Mouse (Mus musculus) limb, embryonic 11.5 days (tissue): ENCODE measurements around the gene Wfdc1. TPM values are rescaled to one million over a fixed set of nuclear protein-coding genes. Genes with fewer than 3 reads are reported as not detected.

ENCODE experiments used
- ATAC-seq: fragments of 200-750 bp; cut with Nextera tagmentation; 2 replicates; pipeline ENCODE4 v1.8.0; 2017; ENCODE audit warnings: low read depth; ENCODE audit not compliant: insufficient number of reproducible peaks, low FRiP score, low TSS enrichment
- DNase-seq: peaks from one replicate; pipeline ENCODE4 v3.0.0-alpha.2; 2015; ENCODE audit warnings: low spot score
- H3K27ac ChIP-seq: fragments of 300-500 bp; sonication (generic); replicated peaks from 2 replicates; pipeline ENCODE4 v1.5.1; 2014; ENCODE audit warnings: low read depth, mild to moderate bottlenecking, low read length
- H3K27me3 ChIP-seq: fragments of 300-500 bp; sonication (generic); 2 replicates; pipeline ENCODE4 v1.6.1; 2014; ENCODE audit warnings: mild to moderate bottlenecking, low read length, mixed read lengths; ENCODE audit not compliant: control insufficient read depth, insufficient read depth
- H3K36me3 ChIP-seq: fragments of 300-500 bp; sonication (generic); 2 replicates; pipeline ENCODE4 v1.6.1; 2014; ENCODE audit warnings: mild to moderate bottlenecking, low read length, moderate library complexity, mixed read lengths; ENCODE audit not compliant: control insufficient read depth, insufficient read depth
- H3K4me1 ChIP-seq: fragments of 300-500 bp; sonication (generic); 2 replicates; pipeline ENCODE4 v1.6.1; 2014; ENCODE audit warnings: low read length, mixed read lengths; ENCODE audit not compliant: control insufficient read depth, insufficient read depth
- H3K4me2 ChIP-seq: fragments of 300-500 bp; sonication (generic); 2 replicates; pipeline ENCODE4 v1.6.1; 2014; ENCODE audit warnings: low read depth, mild to moderate bottlenecking, moderate library complexity; ENCODE audit not compliant: severe bottlenecking
- H3K4me3 ChIP-seq: fragments of 300-500 bp; sonication (generic); 2 replicates; pipeline ENCODE4 v1.5.1; 2014; ENCODE audit warnings: low read depth, low read length
- H3K9ac ChIP-seq: fragments of 300-500 bp; sonication (generic); 2 replicates; pipeline ENCODE4 v1.6.1; 2014; ENCODE audit warnings: mild to moderate bottlenecking, low read length
- H3K9me3 ChIP-seq: fragments of 300-500 bp; sonication (generic); 2 replicates; pipeline ENCODE4 v1.6.1; 2016; ENCODE audit warnings: low read length; ENCODE audit not compliant: control insufficient read depth
- WGBS: fragments of 180-500 bp; shearing (Covaris S2); extraction: QIAGEN DNeasy Blood & Tissue Kit; methylation state at CpG from one replicate; pipeline ENCODE4 v1.1.7; 2014; 5-methylcytosine and 5-hydroxymethylcytosine counted together
- polyA plus RNA-seq: library from polyadenylated mRNA; unstranded; fragments of >200 nt; fragmentation: Nextera tagmentation; extraction: Ambion mirVana; gene quantifications from 2 replicates; pipeline ENCODE4 v1.2.1, GENCODE M21; 2014

Gene Wfdc1
- polyA plus RNA-seq, 1 experiment from 2014 or later = not detected

- 83% methylated on average over 8 of the region's 8 CpGs for WGBS
- H3K27me3 ChIP-seq = no peaks in the 10 kb centered on the region
- no peaks in the 10 kb centered on the region for H3K36me3 ChIP-seq
- no peak for DNase-seq
- no peak for ATAC-seq
- H3K9me3 ChIP-seq = no peaks in the 10 kb centered on the region
- no peak overlapping the region for H3K27ac ChIP-seq
- no peaks in the 10 kb centered on the region for H3K4me1 ChIP-seq
- no peak overlapping the region for H3K9ac ChIP-seq
- no peak overlapping the region for H3K4me2 ChIP-seq
- H3K4me3 ChIP-seq = no peak overlapping the region
These were observed 62.3 kb downstream of the Wfdc1 start for GRCm38 (mm10) chr8:119728351-119728895.

GRCm38 (mm10) chr8:119732072-119732471 is 65.9 kb downstream of the Wfdc1 start:
- Histone ChIP-seq H3K4me2 (no peak overlapping the region), H3K9me3 (no peaks in the 10 kb centered on the region), H3K27me3 (no peaks in the 10 kb centered on the region), H3K4me3 (no peak overlapping the region), H3K4me1 (no peaks in the 10 kb centered on the region), H3K9ac (no peak overlapping the region), H3K27ac (no peak overlapping the region), H3K36me3 (no peaks in the 10 kb centered on the region)
- ATAC-seq (no peak), DNase-seq (no peak)
- 89% methylated on average over 13 of the region's 13 CpGs for WGBS

- Histone ChIP-seq H3K27ac (no peak overlapping the region), H3K4me2 (no peak overlapping the region), H3K9ac (no peak overlapping the region), H3K4me3 (no peak overlapping the region), H3K36me3 (no peaks in the 10 kb centered on the region), H3K27me3 (no peaks in the 10 kb centered on the region), H3K4me1 (0 out of 2 replicates have a peak, but pooled peaks cover 2% of the 10 kb centered on the region), H3K9me3 (no peaks in the 10 kb centered on the region)
- 90% methylated on average over 10 of the region's 10 CpGs for WGBS
- ATAC-seq (no peak), DNase-seq (no peak)
These were observed 70.3 kb downstream of the Wfdc1 start for GRCm38 (mm10) chr8:119736348-119736917.

- ATAC-seq (no peak), DNase-seq (no peak)
- Histone ChIP-seq H3K4me2 (no peak overlapping the region), H3K9me3 (no peaks in the 10 kb centered on the region), H3K27me3 (no peaks in the 10 kb centered on the region), H3K4me1 (0 out of 2 replicates have a peak, but pooled peaks cover 2% of the 10 kb centered on the region), H3K4me3 (no peak overlapping the region), H3K9ac (no peak overlapping the region), H3K27ac (no peak overlapping the region), H3K36me3 (no peaks in the 10 kb centered on the region)
- WGBS = 87% methylated on average over 11 of the region's 11 CpGs
These were observed 71.1 kb downstream of the Wfdc1 start for GRCm38 (mm10) chr8:119737093-119737900.

Other genes with a start within 250 kb of the Wfdc1 start
- 0.20 and 0.37 TPM in 2 replicates for gene Osgin1, start 232.2 kb upstream of the Wfdc1 start, polyA plus RNA-seq
- 2.8 and 3.2 TPM in 2 replicates for gene Necab2, start 219.6 kb upstream of the Wfdc1 start, polyA plus RNA-seq
- gene Slc38a8, start 164.7 kb upstream of the Wfdc1 start, polyA plus RNA-seq = not detected in 2 replicates
- 116 and 126 TPM in 2 replicates for gene Mbtps1, start 107.6 kb upstream of the Wfdc1 start, polyA plus RNA-seq
- 30.1 and 33.9 TPM in 2 replicates for gene Hsdl1, start 91.2 kb upstream of the Wfdc1 start, polyA plus RNA-seq
- gene Dnaaf1, start 91.1 kb upstream of the Wfdc1 start, polyA plus RNA-seq = 0.09 TPM in 1 of 2 replicates, not detected in the other
- gene Taf1c, start 61.1 kb upstream of the Wfdc1 start, polyA plus RNA-seq = 11.4 and 12.8 TPM in 2 replicates
- 0.09 and 0.18 TPM in 2 replicates for gene Adad2, start 53.6 kb upstream of the Wfdc1 start, polyA plus RNA-seq
- not detected in 2 replicates for gene Kcng4, start 30.7 kb upstream of the Wfdc1 start, polyA plus RNA-seq
- gene Atp2c2, start 33.6 kb downstream of the Wfdc1 start, polyA plus RNA-seq = 0.71 and 2.0 TPM in 2 replicates
- 7.0 and 10.3 TPM in 2 replicates for gene Tldc1, start 112.1 kb downstream of the Wfdc1 start, polyA plus RNA-seq
- gene Cotl1, start 174.2 kb downstream of the Wfdc1 start, polyA plus RNA-seq = 181 and 197 TPM in 2 replicates
- 5.3 and 6.6 TPM in 2 replicates for gene Klhl36, start 195.9 kb downstream of the Wfdc1 start, polyA plus RNA-seq
- gene Usp10, start 244.0 kb downstream of the Wfdc1 start, polyA plus RNA-seq = 162 and 173 TPM in 2 replicates
- not detected in 2 replicates for gene Gm20388, start 244.5 kb downstream of the Wfdc1 start, polyA plus RNA-seq